Mouse (Mus musculus): ENCODE measurements around the gene Myo18b. TPM values are rescaled to one million over a fixed set of nuclear protein-coding genes. Genes with fewer than 3 reads are reported as not detected.

Gene Myo18b
- total and polyA plus RNA-seq, 3 experiments: not detected

DNA sequence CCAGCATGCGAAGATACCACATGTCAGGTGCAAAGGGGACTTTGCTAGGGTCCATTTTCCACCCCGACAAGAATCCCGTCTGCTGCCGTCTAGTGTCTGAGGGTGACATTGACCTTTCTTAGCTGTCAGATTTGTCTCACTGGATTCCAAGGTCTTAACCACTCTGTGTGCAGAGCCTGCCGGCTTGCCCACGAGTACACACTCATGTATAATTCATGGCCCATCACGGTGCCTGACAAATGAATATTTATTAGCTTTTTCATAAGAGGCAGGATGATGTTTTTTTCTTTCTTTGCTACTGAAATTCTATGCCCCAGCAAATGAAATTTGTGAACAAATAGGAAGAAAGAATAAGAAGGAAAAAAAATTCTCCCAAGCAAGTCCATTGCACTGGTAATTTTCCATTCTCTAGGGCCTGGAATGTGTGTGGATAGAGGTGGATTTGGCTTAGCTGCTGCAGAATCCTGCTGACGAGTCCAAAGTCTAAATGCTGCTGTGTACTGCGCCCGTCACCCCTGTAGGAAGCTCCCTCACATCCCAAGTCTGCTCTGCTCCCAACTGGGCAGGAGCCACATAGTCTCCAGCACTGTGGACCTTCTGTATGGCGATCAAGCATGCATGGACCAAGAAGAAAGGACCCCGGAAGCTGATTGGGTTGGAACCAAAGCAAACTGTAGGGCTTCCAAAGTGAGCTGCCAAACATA lies 70.9 kb downstream of the Myo18b start:
- peaks cover 86% of the 10 kb centered on the region for H3K9me3 ChIP-seq (replicated peaks; ENCODE audit: low read length)
- dilution Hi-C loops (cut with MboI; ENCODE audit: extremely low pct_ligation_motif_present, extremely low pct_unique_long_range_greater_than_20kb, low sequenced_read_pairs): no loop called here

GRCm38 (mm10) chr5:112824376-112824775 lies 71.8 kb downstream of the Myo18b start:
- H3K27me3 ChIP-seq (replicated peaks): no peaks in the 10 kb centered on the region
- no peak overlapping the region for H3K27ac ChIP-seq (ENCODE audit: insufficient read depth, low read depth)
- H3K79me2 ChIP-seq (replicated peaks; ENCODE audit: control insufficient read depth, extremely low read depth, insufficient read depth, poor library complexity, severe bottlenecking): no peaks in the 10 kb centered on the region
- DNase-seq (ENCODE audit: extremely low read depth): no peak
- in situ Hi-C loops (cut with MboI; ENCODE audit: low pct_ligation_motif_present, low pct_unique_long_range_greater_than_20kb, low sequenced_read_pairs): no loop called here
- dilution Hi-C loops (cut with MboI; ENCODE audit: extremely low pct_ligation_motif_present, extremely low pct_unique_long_range_greater_than_20kb, low sequenced_read_pairs): no loop called here
- H3K4me3 ChIP-seq (replicated peaks in 1 of 3; ENCODE audit: low read depth in 2 of 3, low read length in 2 of 3, poor library complexity in 1 of 3): no peak overlapping the region
- no peak overlapping the region for H3K9ac ChIP-seq (ENCODE audit: insufficient read depth, low read depth)
- no peaks in the 10 kb centered on the region for H3K4me1 ChIP-seq (ENCODE audit: control insufficient read depth in 1 of 2, insufficient read depth in 2 of 2)
- peaks cover 85% of the 10 kb centered on the region for H3K9me3 ChIP-seq (replicated peaks; ENCODE audit: low read length)
- no peak for TF ChIP-seq SMC3 (IDR thresholded peaks at IDR 0.05; ENCODE audit: low read depth, low read length)
- no peak for TF ChIP-seq TCF12 (IDR thresholded peaks at IDR 0.05; ENCODE audit: low read depth, low read length)
- no peak for TF ChIP-seq MEF2A (IDR thresholded peaks at IDR 0.05; ENCODE audit: borderline replicate concordance, low read depth, low read length)
- TF ChIP-seq SIN3A (IDR thresholded peaks at IDR 0.05; ENCODE audit: low read length): no peak
- no peaks in the 10 kb centered on the region for H3K36me3 ChIP-seq (replicated peaks in 1 of 2; ENCODE audit: control insufficient read depth in 1 of 2, insufficient read depth in 1 of 2, low read length in 1 of 2)
- H3K4me2 ChIP-seq (ENCODE audit: insufficient read depth, low read depth, poor library complexity, severe bottlenecking): no peak overlapping the region

More for the DNA sequence above, 70.9 kb downstream of the Myo18b start:
- H3K4me2 ChIP-seq (ENCODE audit: insufficient read depth, low read depth, poor library complexity, severe bottlenecking): no peak overlapping the region
- H3K27ac ChIP-seq (ENCODE audit: insufficient read depth, low read depth): no peak overlapping the region
- no peaks in the 10 kb centered on the region for H3K27me3 ChIP-seq (replicated peaks)
- no peak for TF ChIP-seq MAFK (IDR thresholded peaks at IDR 0.05; ENCODE audit: insufficient replicate concordance, low read length)
- H3K4me1 ChIP-seq (ENCODE audit: control insufficient read depth in 1 of 2, insufficient read depth in 2 of 2): no peaks in the 10 kb centered on the region
- H3K79me2 ChIP-seq (replicated peaks; ENCODE audit: control insufficient read depth, extremely low read depth, insufficient read depth, poor library complexity, severe bottlenecking): no peaks in the 10 kb centered on the region
- in situ Hi-C loops (cut with MboI; ENCODE audit: low pct_ligation_motif_present, low pct_unique_long_range_greater_than_20kb, low sequenced_read_pairs): no loop called here
- DNase-seq (ENCODE audit: extremely low read depth): no peak
- no peak overlapping the region for H3K4me3 ChIP-seq (replicated peaks in 1 of 3; ENCODE audit: low read depth in 2 of 3, low read length in 2 of 3, poor library complexity in 1 of 3)
- no peaks in the 10 kb centered on the region for H3K36me3 ChIP-seq (replicated peaks in 1 of 2; ENCODE audit: control insufficient read depth in 1 of 2, insufficient read depth in 1 of 2, low read length in 1 of 2)
- no peak overlapping the region for H3K9ac ChIP-seq (ENCODE audit: insufficient read depth, low read depth)

DNA sequence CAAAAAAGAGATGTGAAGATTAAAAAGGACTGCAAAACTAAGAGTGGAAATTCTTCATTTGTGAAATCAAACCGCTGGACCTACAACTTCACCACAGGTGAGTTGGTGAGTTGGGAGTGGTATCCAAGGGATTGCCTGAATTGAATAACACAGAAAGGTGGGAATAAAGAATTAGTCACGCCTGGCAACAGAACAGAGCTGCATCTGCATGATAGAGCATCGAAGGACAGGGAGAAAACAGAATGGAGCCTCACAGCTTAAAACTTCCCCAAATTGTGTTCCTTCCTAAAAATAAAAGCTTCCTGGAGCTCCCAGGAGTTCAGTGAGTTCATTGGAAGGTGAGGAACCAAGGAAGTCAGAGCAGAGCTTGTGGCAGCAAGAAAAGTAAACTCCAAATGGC lies 73.7 kb downstream of the Myo18b start:
- Histone ChIP-seq H3K36me3 (replicated peaks in 1 of 2; ENCODE audit: control insufficient read depth in 1 of 2, insufficient read depth in 1 of 2, low read length in 1 of 2) (no peaks in the 10 kb centered on the region), H3K4me3 (replicated peaks in 1 of 3; ENCODE audit: low read depth in 2 of 3, low read length in 2 of 3, poor library complexity in 1 of 3) (no peak overlapping the region), H3K9ac (ENCODE audit: insufficient read depth, low read depth) (no peak overlapping the region), H3K27me3 (replicated peaks) (no peaks in the 10 kb centered on the region), H3K4me2 (ENCODE audit: insufficient read depth, low read depth, poor library complexity, severe bottlenecking) (no peak overlapping the region), H3K27ac (ENCODE audit: insufficient read depth, low read depth) (no peak overlapping the region), H3K9me3 (replicated peaks; ENCODE audit: low read length) (peaks cover 81% of the 10 kb centered on the region), H3K4me1 (ENCODE audit: control insufficient read depth in 1 of 2, insufficient read depth in 2 of 2) (no peaks in the 10 kb centered on the region), H3K79me2 (replicated peaks; ENCODE audit: control insufficient read depth, extremely low read depth, insufficient read depth, poor library complexity, severe bottlenecking) (no peaks in the 10 kb centered on the region)
- dilution Hi-C loops (cut with MboI; ENCODE audit: extremely low pct_ligation_motif_present, extremely low pct_unique_long_range_greater_than_20kb, low sequenced_read_pairs) (no loop called here), in situ Hi-C loops (cut with MboI; ENCODE audit: low pct_ligation_motif_present, low pct_unique_long_range_greater_than_20kb, low sequenced_read_pairs) (no loop called here)
- no peak for DNase-seq (ENCODE audit: extremely low read depth)
- TF ChIP-seq CHD1 (IDR thresholded peaks at IDR 0.05; ENCODE audit: low read depth, low read length): no peak
- TF ChIP-seq ZC3H11A (IDR thresholded peaks at IDR 0.05; ENCODE audit: low read depth, low read length): no peak
- no peak for TF ChIP-seq POLR2AphosphoS2 (IDR thresholded peaks at IDR 0.05; ENCODE audit: low read depth, low read length)
